Comparison of ENCODE assay signal across 14 mouse cellular contexts in the genomic region with DNA sequence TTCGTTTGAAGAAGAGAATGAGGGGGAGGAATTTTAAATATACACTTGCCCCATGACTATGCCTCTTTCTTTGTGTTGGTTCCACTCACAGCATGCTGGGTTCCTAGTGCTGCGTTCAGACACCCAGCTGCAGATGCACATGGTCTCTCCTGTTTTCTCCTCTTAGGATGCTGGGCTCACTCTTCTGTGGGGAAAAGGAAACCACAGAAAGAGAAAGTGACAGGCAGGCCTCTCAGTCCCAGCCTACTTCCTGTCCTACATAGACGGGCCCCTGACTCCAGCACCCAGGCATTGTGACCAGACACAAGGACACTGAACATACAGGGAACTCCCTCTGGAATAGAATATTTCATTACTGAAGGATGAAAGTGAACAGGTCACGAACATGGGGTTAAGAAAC. TPM values are rescaled to one million over a fixed set of nuclear protein-coding genes. Genes with fewer than 3 reads are reported as not detected.
DNase-seq lines count a peak whose midpoint lies in the region; ATAC-seq and TF ChIP-seq lines count a peak whose summit lies in the region.
"Had no signal": no experiment of that assay in that cellular context is flagged by ENCODE, and none has a peak within 500 bp of the region (broad histone marks: within the 10 kb centered on the region; RNA-seq: fewer than 3 reads in every experiment).

No protein-coding gene starts in this region.

- H3K4me2 ChIP-seq in heart, postnatal 0 days (ENCODE audit: low read depth, low read length): peak overlapping the region; percentile 6; the same call in 1 of the 2 replicates
- H3K4me2 ChIP-seq in midbrain, embryonic 15.5 days: no peak overlapping the region
- no peak overlapping the region for H3K4me2 ChIP-seq in hindbrain, embryonic 12.5 days (replicated peaks)
- H3K4me2 ChIP-seq: midbrain, embryonic 12.5 days had no signal

- ATAC-seq in heart, postnatal 0 days (ENCODE audit: insufficient read depth, low read depth): no peak
- peak; percentile 43 for ATAC-seq in granulocyte monocyte progenitor cell, adult 5-6 weeks (replicated peaks; ENCODE audit: poor library complexity, severe bottlenecking)
- ATAC-seq in midbrain, embryonic 15.5 days (replicated peaks): no peak
- no peak for ATAC-seq in hindbrain, embryonic 12.5 days (ENCODE audit: low FRiP score)
- ATAC-seq: forebrain, embryonic 16.5 days; Patski had no signal

- H3K27me3 ChIP-seq in heart, postnatal 0 days (ENCODE audit: control insufficient read depth, insufficient read depth, low read length): no peaks in the 10 kb centered on the region
- no peaks in the 10 kb centered on the region for H3K27me3 ChIP-seq in megakaryocyte, embryonic 14.5 days (replicated peaks)
- no peaks in the 10 kb centered on the region for H3K27me3 ChIP-seq in midbrain, embryonic 15.5 days (replicated peaks)
- H3K27me3 ChIP-seq in hindbrain, embryonic 12.5 days: no peaks in the 10 kb centered on the region
- H3K27me3 ChIP-seq: midbrain, embryonic 12.5 days had no signal

- no peak overlapping the region for H3K9ac ChIP-seq in heart, postnatal 0 days (replicated peaks; ENCODE audit: low read depth, low read length)
- no peak overlapping the region for H3K9ac ChIP-seq in midbrain, embryonic 15.5 days
- H3K9ac ChIP-seq in hindbrain, embryonic 12.5 days: no peak overlapping the region
- H3K9ac ChIP-seq: midbrain, embryonic 12.5 days had no signal

- DNase-seq in heart, postnatal 0 days (ENCODE audit: low spot score): no peak
- no peak for DNase-seq in heart, postnatal 10 days
- peak; percentile 60 for DNase-seq in thymus, postnatal 25 days
- no peak for DNase-seq in cerebellum, adult 18-20 months
- DNase-seq: heart, postnatal 4 days; kidney, adult 18-20 months; lung, adult 18-20 months had no signal

- H3K27ac ChIP-seq in heart, postnatal 0 days (ENCODE audit: low read depth): peak overlapping the region; percentile 49; the same call in 1 of the 2 replicates
- no peak overlapping the region for H3K27ac ChIP-seq in midbrain, embryonic 15.5 days
- no peak overlapping the region for H3K27ac ChIP-seq in hindbrain, embryonic 12.5 days
- H3K27ac ChIP-seq: midbrain, embryonic 12.5 days had no signal

- H3K4me3 ChIP-seq in heart, postnatal 0 days (ENCODE audit: low read depth, low read length): no peak overlapping the region
- H3K4me3 ChIP-seq in megakaryocyte, embryonic 14.5 days (replicated peaks): peak overlapping the region; percentile 89
- H3K4me3 ChIP-seq in midbrain, embryonic 15.5 days: no peak overlapping the region
- H3K4me3 ChIP-seq in hindbrain, embryonic 12.5 days: no peak overlapping the region
- H3K4me3 ChIP-seq: midbrain, embryonic 12.5 days had no signal

- H3K36me3 ChIP-seq in heart, postnatal 0 days (replicated peaks; ENCODE audit: control insufficient read depth, insufficient read depth, low read length): no peaks in the 10 kb centered on the region
- H3K36me3 ChIP-seq in megakaryocyte, embryonic 14.5 days (replicated peaks; ENCODE audit: low read length): peaks cover 87% of the 10 kb centered on the region
- no peaks in the 10 kb centered on the region for H3K36me3 ChIP-seq in midbrain, embryonic 15.5 days (replicated peaks)
- H3K36me3 ChIP-seq in hindbrain, embryonic 12.5 days: no peaks in the 10 kb centered on the region
- H3K36me3 ChIP-seq: midbrain, embryonic 12.5 days had no signal

- no peaks in the 10 kb centered on the region for H3K4me1 ChIP-seq in heart, postnatal 0 days (ENCODE audit: control insufficient read depth, insufficient read depth)
- H3K4me1 ChIP-seq in megakaryocyte, embryonic 14.5 days: peaks cover 97% of the 10 kb centered on the region
- no peaks in the 10 kb centered on the region for H3K4me1 ChIP-seq in midbrain, embryonic 15.5 days
- H3K4me1 ChIP-seq in hindbrain, embryonic 12.5 days: no peaks in the 10 kb centered on the region
- H3K4me1 ChIP-seq: midbrain, embryonic 12.5 days had no signal

- WGBS in heart, postnatal 0 days: 52% methylated on average over 4 of the region's 4 CpGs
- 71% methylated on average over 4 of the region's 4 CpGs for WGBS in midbrain, embryonic 15.5 days
- 72% methylated on average over 4 of the region's 4 CpGs for WGBS in hindbrain, embryonic 12.5 days

- no peak for TF ChIP-seq EP300 in heart, postnatal 0 days (IDR thresholded peaks at IDR 0.05; ENCODE audit: low read depth)

- intact Hi-C loops in heart, postnatal 10 days (cut with DNase I): no loop called here

- H3K9me3 ChIP-seq in heart, postnatal 0 days (replicated peaks; ENCODE audit: control insufficient read depth, low read length): no peaks in the 10 kb centered on the region
- H3K9me3 ChIP-seq in megakaryocyte, embryonic 14.5 days: no peaks in the 10 kb centered on the region; the same call in 1 of the 2 replicates
- no peaks in the 10 kb centered on the region for H3K9me3 ChIP-seq in midbrain, embryonic 15.5 days
- no peaks in the 10 kb centered on the region for H3K9me3 ChIP-seq in hindbrain, embryonic 12.5 days (replicated peaks)
- H3K9me3 ChIP-seq: midbrain, embryonic 12.5 days had no signal

- no peak for TF ChIP-seq CTCF in heart, postnatal 0 days (IDR thresholded peaks at IDR 0.05; ENCODE audit: low read depth)

RNA-seq across cellular contexts. Expression of gene Tuba8, which starts 15.5 kb away (rescaled TPM):
- 2.7 and 5.6 TPM in 2 replicates for total RNA-seq in heart, postnatal 0 days (2014; rRNA removed; ENCODE audit: low replicate concordance)
- 3.6 and 6.0 TPM in 2 replicates for polyA plus RNA-seq in heart, postnatal 0 days (2015; fragmentation: Nextera tagmentation; extraction: Ambion mirVana)
- 10 to 100 TPM; 78.2 to 86.1 TPM for total RNA-seq in heart, postnatal 10 days (2021)
- total RNA-seq in granulocyte monocyte progenitor cell, adult 5-6 weeks (2014; fragmentation: Nextera tagmentation): 9.3 and 12.8 TPM in 2 replicates
- total RNA-seq in granulocyte monocyte progenitor cell, adult 5-6 weeks (2017): 27.8 and 28.4 TPM in 2 replicates
- polyA plus RNA-seq in megakaryocyte, embryonic 14.5 days (2012; ENCODE audit: insufficient read depth, low replicate concordance): 75.1 and 120 TPM in 2 replicates
- polyA plus RNA-seq in midbrain, embryonic 15.5 days (2015; fragmentation: Nextera tagmentation; extraction: Ambion mirVana): 0.70 and 1.1 TPM in 2 replicates
- 0.21 and 0.23 TPM in 2 replicates for polyA plus RNA-seq in hindbrain, embryonic 12.5 days (2016; fragmentation: Nextera tagmentation; extraction: Ambion mirVana)
- polyA plus RNA-seq: midbrain, embryonic 12.5 days had no signal

RNA-seq across cellular contexts. Expression of gene Usp18, which starts 19.7 kb away (rescaled TPM):
- 8.3 and 13.3 TPM in 2 replicates for total RNA-seq in heart, postnatal 0 days (2014; rRNA removed; ENCODE audit: low replicate concordance)
- polyA plus RNA-seq in heart, postnatal 0 days (2015; fragmentation: Nextera tagmentation; extraction: Ambion mirVana): 4.0 and 5.2 TPM in 2 replicates
- 1 to 10 TPM in 1 of 2 experiments, under 1 TPM in 1; 0.82 to 1.2 TPM for total RNA-seq in heart, postnatal 10 days (2021)
- not detected in 2 replicates for total RNA-seq in granulocyte monocyte progenitor cell, adult 5-6 weeks (2014; fragmentation: Nextera tagmentation)
- 0.82 and 1.3 TPM in 2 replicates for total RNA-seq in granulocyte monocyte progenitor cell, adult 5-6 weeks (2017)
- 1.2 TPM in 1 of 2 replicates, not detected in the other for polyA plus RNA-seq in megakaryocyte, embryonic 14.5 days (2012; ENCODE audit: insufficient read depth, low replicate concordance)
- 2.1 and 3.4 TPM in 2 replicates for polyA plus RNA-seq in midbrain, embryonic 15.5 days (2015; fragmentation: Nextera tagmentation; extraction: Ambion mirVana)
- polyA plus RNA-seq in hindbrain, embryonic 12.5 days (2016; fragmentation: Nextera tagmentation; extraction: Ambion mirVana): 1.2 and 1.4 TPM in 2 replicates

RNA-seq across cellular contexts. Expression of gene Pex26, which starts 42.6 kb away (rescaled TPM):
- total RNA-seq in heart, postnatal 0 days (2014; rRNA removed; ENCODE audit: low replicate concordance): 17.5 and 20.2 TPM in 2 replicates
- 4.6 and 5.0 TPM in 2 replicates for polyA plus RNA-seq in heart, postnatal 0 days (2015; fragmentation: Nextera tagmentation; extraction: Ambion mirVana)
- total RNA-seq in heart, postnatal 10 days (2021): 10 to 100 TPM in 1 of 2 experiments, 1 to 10 TPM in 1; 7.3 to 11.2 TPM
- total RNA-seq in granulocyte monocyte progenitor cell, adult 5-6 weeks (2014; fragmentation: Nextera tagmentation): 9.7 and 11.5 TPM in 2 replicates
- total RNA-seq in granulocyte monocyte progenitor cell, adult 5-6 weeks (2017): 6.5 and 8.3 TPM in 2 replicates
- polyA plus RNA-seq in megakaryocyte, embryonic 14.5 days (2012; ENCODE audit: insufficient read depth, low replicate concordance): 3.6 and 7.2 TPM in 2 replicates
- 19.9 and 20.4 TPM in 2 replicates for polyA plus RNA-seq in midbrain, embryonic 15.5 days (2015; fragmentation: Nextera tagmentation; extraction: Ambion mirVana)
- 13.9 TPM in 2 replicates for polyA plus RNA-seq in hindbrain, embryonic 12.5 days (2016; fragmentation: Nextera tagmentation; extraction: Ambion mirVana)

Comparison
In these comparisons a context has a peak if more than half of its experiments do, and no peak if none do; other contexts are left out.
1. RNA of gene Tuba8, which starts 15.5 kb away (polyA plus RNA-seq): 75.1 to 120 TPM in megakaryocyte, embryonic 14.5 days; 3.6 to 6.0 TPM in heart, postnatal 0 days, 0.70 to 1.1 TPM in midbrain, embryonic 15.5 days and 0.21 to 0.23 TPM in hindbrain, embryonic 12.5 days; every median in the first group is over 10 times any median in the second.